Mouse (Mus musculus) midbrain, embryonic 13.5 days (tissue): ENCODE data around the gene Itgam. TPM values are rescaled to one million over a fixed set of nuclear protein-coding genes. Genes with fewer than 3 reads are reported as not detected.

Experiments
- ATAC-seq: fragments of 200-750 bp; cut with Nextera tagmentation; 2 replicates; pipeline ENCODE4 v1.8.0; 2017; ENCODE audit warnings: mild to moderate bottlenecking, moderate TSS enrichment, moderate library complexity
- H3K27ac ChIP-seq: fragments of 300-500 bp; sonication (generic); 2 replicates; pipeline ENCODE4 v1.5.1; 2015; ENCODE audit warnings: inconsistent platforms, mild to moderate bottlenecking, moderate library complexity
- H3K27me3 ChIP-seq: fragments of 300-500 bp; sonication (generic); 2 replicates; pipeline ENCODE4 v1.6.1; 2015; ENCODE audit warnings: mild to moderate bottlenecking, inconsistent platforms
- H3K36me3 ChIP-seq: fragments of 300-500 bp; sonication (generic); 2 replicates; pipeline ENCODE4 v1.6.1; 2015; ENCODE audit warnings: mild to moderate bottlenecking, inconsistent platforms
- H3K4me1 ChIP-seq: fragments of 300-500 bp; sonication (generic); replicated peaks from 2 replicates; pipeline ENCODE4 v1.6.1; 2015; ENCODE audit warnings: inconsistent platforms
- H3K4me2 ChIP-seq: fragments of 300-500 bp; sonication (generic); replicated peaks from 2 replicates; pipeline ENCODE4 v1.6.1; 2015; ENCODE audit warnings: moderate library complexity, mild to moderate bottlenecking, inconsistent platforms
- H3K4me3 ChIP-seq: fragments of 300-500 bp; sonication (generic); replicated peaks from 2 replicates; pipeline ENCODE4 v1.5.1; 2015; ENCODE audit warnings: mild to moderate bottlenecking, inconsistent platforms
- H3K9ac ChIP-seq: fragments of 300-500 bp; sonication (generic); replicated peaks from 2 replicates; pipeline ENCODE4 v1.6.1; 2015; ENCODE audit warnings: mild to moderate bottlenecking, inconsistent platforms
- H3K9me3 ChIP-seq: fragments of 300-500 bp; sonication (generic); 2 replicates; pipeline ENCODE4 v1.6.1; 2016; ENCODE audit warnings: mild to moderate bottlenecking, inconsistent platforms
- WGBS: fragments of 180-500 bp; shearing (Covaris S2); methylation state at CpG from one replicate; pipeline ENCODE4 v1.1.7; 2015; 5-methylcytosine and 5-hydroxymethylcytosine counted together
- polyA plus RNA-seq: library from polyadenylated mRNA; unstranded; fragments of >200 nt; fragmentation: Nextera tagmentation; extraction: Ambion mirVana; gene quantifications from 2 replicates; pipeline ENCODE4 v1.2.1, GENCODE M21; 2015

Gene Itgam
- polyA plus RNA-seq, 1 experiment from 2014 or later, result 0.71 TPM

DNA sequence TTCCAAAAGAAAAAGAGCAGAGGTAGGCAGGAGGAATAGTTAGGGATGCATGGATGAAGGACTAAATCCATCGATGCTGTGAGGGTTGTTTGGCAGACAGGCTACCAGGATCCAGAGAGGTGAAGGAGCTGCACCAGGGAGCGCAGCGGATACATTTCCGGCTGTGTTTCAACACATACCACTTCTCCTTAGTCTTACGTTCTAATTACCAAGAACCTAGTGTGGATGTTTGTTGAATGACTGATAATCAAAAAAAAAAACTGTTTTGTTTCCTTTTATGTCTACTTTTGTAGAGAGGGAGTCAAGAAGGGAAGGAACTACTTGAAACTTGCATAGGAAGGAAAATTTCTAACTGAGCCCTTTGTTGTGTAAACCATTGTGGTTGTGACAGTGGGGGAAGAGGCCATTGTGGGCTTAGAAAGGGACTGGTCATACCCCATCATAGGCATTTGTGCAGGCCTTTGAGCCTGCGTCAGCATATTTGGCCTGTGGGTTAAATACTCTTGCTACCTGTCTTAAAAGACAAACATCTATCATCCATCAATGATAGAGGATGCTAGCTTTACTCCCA is 856 bp downstream of the Itgam start:
- H3K27ac ChIP-seq, result no peak overlapping the region
- no peak overlapping the region for H3K4me3 ChIP-seq
- H3K4me1 ChIP-seq, result no peaks in the 10 kb centered on the region
- no peaks in the 10 kb centered on the region for H3K9me3 ChIP-seq
- ATAC-seq, result no peak
- H3K9ac ChIP-seq, result no peak overlapping the region
- no peaks in the 10 kb centered on the region for H3K36me3 ChIP-seq
- no peak overlapping the region for H3K4me2 ChIP-seq
- WGBS, result 87% methylated on average over 6 of the region's 6 CpGs
- no peaks in the 10 kb centered on the region for H3K27me3 ChIP-seq

DNA sequence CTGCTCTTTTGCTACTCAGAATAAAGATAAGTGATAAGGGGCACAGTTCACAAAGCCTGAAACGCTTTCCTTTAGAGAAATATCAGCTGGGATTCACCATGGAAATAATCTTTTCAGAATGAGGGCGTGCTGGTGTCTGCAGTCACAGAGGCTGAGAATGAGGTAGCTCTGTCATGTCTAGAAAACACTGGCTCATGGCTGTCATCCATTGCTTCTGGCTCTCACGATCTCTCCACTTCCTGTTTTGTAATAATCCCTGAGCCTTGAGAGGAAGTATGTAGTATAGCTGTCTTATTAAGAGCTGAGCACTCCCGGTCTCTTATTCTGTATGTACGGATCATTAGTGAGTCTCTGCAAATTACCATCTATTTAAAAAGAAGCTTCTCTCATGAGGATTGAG is 3.1 kb downstream of the Itgam start:
- Histone ChIP-seq H3K4me1 (no peaks in the 10 kb centered on the region), H3K4me3 (no peak overlapping the region), H3K9me3 (no peaks in the 10 kb centered on the region), H3K36me3 (no peaks in the 10 kb centered on the region), H3K4me2 (no peak overlapping the region), H3K27me3 (no peaks in the 10 kb centered on the region), H3K27ac (no peak overlapping the region), H3K9ac (no peak overlapping the region)
- no peak for ATAC-seq
- WGBS, result 86% methylated on average over 5 of the region's 5 CpGs

- 54% methylated on average over 3 of the region's 3 CpGs for WGBS
- Histone ChIP-seq H3K4me1 (no peaks in the 10 kb centered on the region), H3K9me3 (no peaks in the 10 kb centered on the region), H3K4me3 (no peak overlapping the region), H3K27ac (no peak overlapping the region), H3K4me2 (no peak overlapping the region), H3K9ac (no peak overlapping the region), H3K27me3 (no peaks in the 10 kb centered on the region), H3K36me3 (no peaks in the 10 kb centered on the region)
- no peak for ATAC-seq
Observed at GRCm38 (mm10) chr7:128067847-128068246, 5.4 kb downstream of the Itgam start.

DNA sequence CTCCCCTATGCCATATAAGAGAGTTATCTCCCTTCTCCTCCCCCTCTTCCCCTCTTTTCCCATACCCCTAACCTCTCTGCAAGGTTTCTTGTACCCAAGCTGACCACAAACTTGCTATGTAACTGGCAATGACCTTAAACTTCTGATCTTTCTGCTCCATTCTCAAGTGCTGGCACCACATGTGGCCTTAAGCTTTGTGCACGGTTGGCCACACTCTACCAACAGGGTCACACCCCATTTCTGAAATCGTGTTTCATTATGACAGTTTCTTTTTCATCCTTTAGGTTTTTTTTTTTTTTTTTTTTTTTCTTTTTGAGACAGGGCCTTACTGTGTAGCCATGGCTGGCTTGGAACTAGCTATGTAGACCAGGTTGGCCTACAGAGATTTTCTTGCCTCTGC is 7.4 kb downstream of the Itgam start:
- Histone ChIP-seq H3K36me3 (no peaks in the 10 kb centered on the region), H3K4me2 (no peak overlapping the region), H3K27ac (no peak overlapping the region), H3K27me3 (no peaks in the 10 kb centered on the region), H3K4me3 (no peak overlapping the region), H3K9me3 (no peaks in the 10 kb centered on the region), H3K9ac (no peak overlapping the region), H3K4me1 (no peaks in the 10 kb centered on the region)
- 81% methylated on average over 2 of the region's 2 CpGs for WGBS
- ATAC-seq, result no peak

- no peaks in the 10 kb centered on the region for H3K27me3 ChIP-seq
- no peaks in the 10 kb centered on the region for H3K36me3 ChIP-seq
- H3K27ac ChIP-seq, result no peak overlapping the region
- H3K4me3 ChIP-seq, result no peak overlapping the region
- H3K4me2 ChIP-seq, result no peak overlapping the region
- no peak for ATAC-seq
- 86% methylated on average over 4 of the region's 4 CpGs for WGBS
- H3K9ac ChIP-seq, result no peak overlapping the region
- no peaks in the 10 kb centered on the region for H3K9me3 ChIP-seq
- H3K4me1 ChIP-seq, result no peaks in the 10 kb centered on the region
Observed at GRCm38 (mm10) chr7:128071816-128072215, 9.4 kb downstream of the Itgam start.

GRCm38 (mm10) chr7:128080012-128080411 is 17.6 kb downstream of the Itgam start:
- Histone ChIP-seq H3K9ac (no peak overlapping the region), H3K27me3 (no peaks in the 10 kb centered on the region), H3K4me2 (no peak overlapping the region), H3K27ac (no peak overlapping the region), H3K9me3 (no peaks in the 10 kb centered on the region), H3K4me1 (no peaks in the 10 kb centered on the region), H3K4me3 (no peak overlapping the region), H3K36me3 (no peaks in the 10 kb centered on the region)
- WGBS, result 81% methylated on average over 8 of the region's 8 CpGs
- no peak for ATAC-seq

DNA sequence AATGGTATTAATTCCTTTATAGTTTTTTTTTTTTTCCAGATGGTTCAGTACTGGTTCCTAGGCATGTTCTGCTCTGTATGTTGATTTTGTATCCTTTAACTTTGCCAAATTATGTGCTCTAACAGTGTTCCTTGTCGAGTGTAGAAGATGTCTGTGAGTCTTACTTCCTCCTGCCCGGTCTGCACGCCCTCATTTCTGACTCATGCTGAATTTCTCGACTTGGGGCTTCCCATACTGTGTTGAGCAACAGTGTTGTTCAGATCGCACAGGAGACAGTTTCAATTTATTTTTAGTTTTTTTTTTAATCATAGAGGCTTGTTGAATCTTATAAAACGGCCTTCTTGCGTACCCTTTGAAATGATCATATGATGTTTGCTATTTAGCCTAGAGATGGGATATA is 26.7 kb downstream of the Itgam start:
- no peak overlapping the region for H3K4me3 ChIP-seq
- no peaks in the 10 kb centered on the region for H3K4me1 ChIP-seq
- 89% methylated on average over 7 of the region's 7 CpGs for WGBS
- no peak overlapping the region for H3K9ac ChIP-seq
- H3K27ac ChIP-seq, result no peak overlapping the region
- no peaks in the 10 kb centered on the region for H3K36me3 ChIP-seq
- ATAC-seq, result no peak
- H3K9me3 ChIP-seq, result no peaks in the 10 kb centered on the region
- no peak overlapping the region for H3K4me2 ChIP-seq
- H3K27me3 ChIP-seq, result no peaks in the 10 kb centered on the region

DNA sequence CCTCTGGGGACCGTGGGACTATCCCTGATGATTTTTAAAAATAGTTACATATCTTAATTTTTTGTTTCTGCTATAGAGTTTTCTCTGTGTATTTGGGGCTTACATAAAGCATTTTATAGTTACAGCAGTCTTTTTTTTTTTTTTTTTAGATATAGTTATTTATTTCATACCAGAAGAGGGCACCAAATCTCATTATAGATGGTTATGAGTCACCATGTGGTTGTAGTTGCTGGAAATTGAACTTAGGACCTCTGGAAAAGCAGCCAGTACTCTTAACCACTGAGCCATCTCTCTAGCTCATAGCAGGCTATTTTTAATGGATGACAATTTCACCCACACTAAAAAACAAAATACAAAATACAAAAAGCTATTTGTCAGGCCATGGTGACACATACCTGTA is 35.7 kb downstream of the Itgam start:
- Histone ChIP-seq H3K4me2 (no peak overlapping the region), H3K4me1 (no peaks in the 10 kb centered on the region), H3K9ac (no peak overlapping the region), H3K4me3 (no peak overlapping the region), H3K27me3 (no peaks in the 10 kb centered on the region), H3K36me3 (no peaks in the 10 kb centered on the region), H3K9me3 (no peaks in the 10 kb centered on the region), H3K27ac (no peak overlapping the region)
- WGBS, result 85% methylated on average over 1 of the region's 1 CpGs
- ATAC-seq, result no peak

DNA sequence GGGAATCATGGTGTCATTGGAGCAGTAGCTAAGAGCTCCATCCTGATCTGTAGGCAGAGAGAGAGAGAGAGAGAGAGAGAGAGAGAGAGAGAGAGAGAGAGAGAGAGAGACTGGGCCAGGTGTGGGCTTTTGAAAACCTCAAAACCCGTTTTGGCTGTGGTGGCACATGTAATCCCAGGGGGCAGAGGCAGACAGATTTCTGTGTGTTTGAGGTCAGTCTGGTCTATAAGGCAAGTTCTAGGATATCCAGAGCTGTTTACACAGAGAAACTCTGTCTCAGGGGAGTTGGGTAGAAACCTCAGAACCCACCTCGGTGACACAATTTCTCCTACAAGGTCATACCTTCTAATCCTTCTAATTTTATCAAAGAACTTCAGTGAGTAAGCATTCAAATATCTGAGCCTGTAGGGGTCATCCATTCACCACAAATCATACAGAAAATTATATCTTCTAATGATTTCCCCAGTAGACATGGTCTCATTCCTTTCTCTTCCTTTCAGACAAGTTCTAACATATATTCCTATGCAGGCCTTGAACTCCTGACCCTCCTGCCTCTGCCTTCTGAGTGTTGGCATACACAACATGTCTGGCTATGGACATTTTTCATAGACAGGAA is 38.4 kb downstream of the Itgam start:
- Histone ChIP-seq H3K9ac (no peak overlapping the region), H3K27ac (no peak overlapping the region), H3K27me3 (no peaks in the 10 kb centered on the region), H3K36me3 (no peaks in the 10 kb centered on the region), H3K4me3 (no peak overlapping the region), H3K4me2 (no peak overlapping the region), H3K9me3 (no peaks in the 10 kb centered on the region), H3K4me1 (no peaks in the 10 kb centered on the region)
- 81% methylated on average over 2 of the region's 2 CpGs for WGBS
- ATAC-seq, result no peak

- H3K4me3 ChIP-seq, result no peak overlapping the region
- no peaks in the 10 kb centered on the region for H3K27me3 ChIP-seq
- no peaks in the 10 kb centered on the region for H3K9me3 ChIP-seq
- H3K4me1 ChIP-seq, result no peaks in the 10 kb centered on the region
- H3K9ac ChIP-seq, result no peak overlapping the region
- H3K27ac ChIP-seq, result no peak overlapping the region
- no peak overlapping the region for H3K4me2 ChIP-seq
- 69% methylated on average over 4 of the region's 4 CpGs for WGBS
- no peak for ATAC-seq
- H3K36me3 ChIP-seq, result no peaks in the 10 kb centered on the region
Observed at GRCm38 (mm10) chr7:128105246-128105645, 42.8 kb downstream of the Itgam start.

GRCm38 (mm10) chr7:128107462-128107861 is 45.0 kb downstream of the Itgam start:
- Histone ChIP-seq H3K36me3 (no peaks in the 10 kb centered on the region), H3K9ac (no peak overlapping the region), H3K4me1 (no peaks in the 10 kb centered on the region), H3K9me3 (no peaks in the 10 kb centered on the region), H3K4me2 (no peak overlapping the region), H3K27me3 (no peaks in the 10 kb centered on the region), H3K27ac (no peak overlapping the region), H3K4me3 (no peak overlapping the region)
- no peak for ATAC-seq
- 93% methylated on average over 7 of the region's 7 CpGs for WGBS

DNA sequence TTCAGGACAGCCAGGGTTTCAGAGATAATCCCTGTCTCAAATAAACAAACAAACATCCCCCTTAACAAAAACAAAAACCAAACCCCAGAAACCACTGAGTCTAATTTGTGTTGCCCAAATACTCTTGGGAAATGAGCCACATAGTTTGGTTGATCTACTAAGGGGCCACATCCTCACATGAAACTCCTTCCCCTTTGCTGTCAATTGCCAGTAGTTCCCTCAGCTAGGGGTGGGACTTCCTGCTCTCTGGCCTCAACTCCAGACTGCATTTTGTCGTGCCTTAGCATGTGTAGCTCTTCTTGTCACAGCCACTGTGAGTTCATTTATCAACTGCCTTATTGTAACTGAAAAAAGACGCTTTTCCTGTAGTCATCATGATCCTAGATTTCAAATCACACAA is 47.9 kb downstream of the Itgam start:
- no peaks in the 10 kb centered on the region for H3K36me3 ChIP-seq
- ATAC-seq, result no peak
- H3K9ac ChIP-seq, result no peak overlapping the region
- no peak overlapping the region for H3K4me2 ChIP-seq
- no peak overlapping the region for H3K4me3 ChIP-seq
- no peaks in the 10 kb centered on the region for H3K9me3 ChIP-seq
- 83% methylated on average over 2 of the region's 2 CpGs for WGBS
- H3K27ac ChIP-seq, result no peak overlapping the region
- H3K4me1 ChIP-seq, result no peaks in the 10 kb centered on the region
- H3K27me3 ChIP-seq, result no peaks in the 10 kb centered on the region

DNA sequence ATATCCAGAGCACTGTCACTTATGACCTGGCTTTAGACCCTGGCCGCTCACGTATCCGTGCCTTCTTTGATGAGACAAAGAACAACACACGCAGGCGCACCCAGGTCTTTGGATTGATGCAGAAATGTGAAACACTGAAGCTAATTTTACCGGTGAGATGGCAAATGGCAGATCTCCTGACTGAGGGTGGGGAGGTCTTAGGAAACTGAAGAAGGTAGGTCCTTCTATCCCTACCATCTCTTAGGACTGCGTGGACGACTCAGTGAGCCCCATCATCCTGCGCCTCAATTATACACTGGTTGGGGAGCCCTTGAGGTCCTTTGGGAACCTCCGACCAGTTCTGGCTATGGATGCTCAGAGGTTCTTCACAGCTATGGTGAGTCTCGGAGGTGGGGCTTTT is 49.7 kb downstream of the Itgam start:
- WGBS, result 94% methylated on average over 11 of the region's 11 CpGs
- Histone ChIP-seq H3K27ac (no peak overlapping the region), H3K9me3 (no peaks in the 10 kb centered on the region), H3K4me3 (no peak overlapping the region), H3K4me1 (no peaks in the 10 kb centered on the region), H3K27me3 (no peaks in the 10 kb centered on the region), H3K36me3 (no peaks in the 10 kb centered on the region), H3K4me2 (no peak overlapping the region), H3K9ac (no peak overlapping the region)
- no peak for ATAC-seq
